Mouse (Mus musculus): ENCODE data around the gene Slc7a7. TPM values are rescaled to one million over a fixed set of nuclear protein-coding genes. Genes with fewer than 3 reads are reported as not detected.
"Not testable (repeated sequence)": the region's sequence is repeated elsewhere in the genome, so short reads cannot be mapped to it uniquely, and the experiment has no call there.

Slc7a7 gene
- total and polyA plus RNA-seq, 3 experiments, result 20.1 to 65.6 TPM; not detected in 1

GRCm38 (mm10) chr14:54352314-54352713 lies 65.3 kb downstream of the Slc7a7 start (continued):
- TF ChIP-seq EP300 (IDR thresholded peaks at IDR 0.05; ENCODE audit: low read depth in 1 of 2, low read length in 2 of 2) (no peak), TBP (IDR thresholded peaks at IDR 0.05; ENCODE audit: low read depth, low read length) (no peak), SMC3 (IDR thresholded peaks at IDR 0.05; ENCODE audit: low read depth, low read length) (no peak), KAT2A (conservative IDR thresholded peaks at IDR 0.05; ENCODE audit: low read depth, low read length) (no peak), MYC (IDR thresholded peaks at IDR 0.05; ENCODE audit: low read depth, low read length) (no peak)

- not testable (repeated sequence) for H3K27me3 ChIP-seq (ENCODE audit: control insufficient read depth in 1 of 2, insufficient read depth in 2 of 2, low read length in 2 of 2); H3K27ac ChIP-seq (ENCODE audit: control insufficient read depth, low read depth, low read length); H3K4me1 ChIP-seq (ENCODE audit: control insufficient read depth in 1 of 2, insufficient read depth in 2 of 2, low read length in 2 of 2); H3K36me3 ChIP-seq (ENCODE audit: control insufficient read depth in 1 of 2, insufficient read depth in 2 of 2, low read length in 2 of 2); H3K79me2 ChIP-seq (ENCODE audit: control insufficient read depth, insufficient read depth, low read length, poor library complexity); H3K9me3 ChIP-seq (replicated peaks; ENCODE audit: insufficient read depth, low read length)
- Histone ChIP-seq H3K4me3 (ENCODE audit: control insufficient read depth in 1 of 2, insufficient read depth in 1 of 2, low read depth in 2 of 2, low read length in 2 of 2) (peak overlapping the region; percentile 47 to 77), H3K9ac (ENCODE audit: control insufficient read depth, low read depth, low read length, poor library complexity, severe bottlenecking) (peak overlapping the region; percentile 20)
- DNase-seq (ENCODE audit: low read depth, low spot score), result peak; percentile 60
Measured at GRCm38 (mm10) chr14:54350773-54351541, 66.6 kb downstream of the Slc7a7 start.

DNA sequence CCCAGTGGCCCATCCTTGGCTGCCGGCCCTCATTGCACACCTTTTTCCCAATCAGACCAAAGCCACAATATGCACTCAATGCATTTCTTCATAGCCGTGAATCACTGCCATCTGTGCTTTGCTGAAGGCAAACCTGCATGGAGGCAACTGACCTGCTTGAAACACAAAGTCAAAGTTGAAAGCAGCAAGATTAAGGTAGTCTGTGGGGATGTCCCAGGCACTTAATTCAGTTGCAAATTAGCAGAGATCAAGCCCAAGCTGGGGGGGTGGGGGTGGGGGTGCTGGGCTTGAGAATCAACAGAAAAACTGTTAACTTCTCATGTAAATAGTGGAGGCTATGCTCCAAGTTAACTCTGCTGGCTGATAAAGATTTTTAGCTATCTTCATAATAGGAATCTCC lies 75.8 kb downstream of the Slc7a7 start:
- H3K4me3 ChIP-seq (ENCODE audit: control insufficient read depth in 1 of 2, insufficient read depth in 1 of 2, low read depth in 2 of 2, low read length in 2 of 2); H3K9ac ChIP-seq (ENCODE audit: control insufficient read depth, low read depth, low read length, poor library complexity, severe bottlenecking); H3K36me3 ChIP-seq (ENCODE audit: control insufficient read depth in 1 of 2, insufficient read depth in 2 of 2, low read length in 2 of 2); H3K27me3 ChIP-seq (ENCODE audit: control insufficient read depth in 1 of 2, insufficient read depth in 2 of 2, low read length in 2 of 2); H3K9me3 ChIP-seq (replicated peaks; ENCODE audit: insufficient read depth, low read length); H3K27ac ChIP-seq (ENCODE audit: control insufficient read depth, low read depth, low read length); H3K4me1 ChIP-seq (ENCODE audit: control insufficient read depth in 1 of 2, insufficient read depth in 2 of 2, low read length in 2 of 2); DNase-seq (ENCODE audit: low read depth, low spot score); H3K79me2 ChIP-seq (ENCODE audit: control insufficient read depth, insufficient read depth, low read length, poor library complexity): not testable (repeated sequence)

DNA sequence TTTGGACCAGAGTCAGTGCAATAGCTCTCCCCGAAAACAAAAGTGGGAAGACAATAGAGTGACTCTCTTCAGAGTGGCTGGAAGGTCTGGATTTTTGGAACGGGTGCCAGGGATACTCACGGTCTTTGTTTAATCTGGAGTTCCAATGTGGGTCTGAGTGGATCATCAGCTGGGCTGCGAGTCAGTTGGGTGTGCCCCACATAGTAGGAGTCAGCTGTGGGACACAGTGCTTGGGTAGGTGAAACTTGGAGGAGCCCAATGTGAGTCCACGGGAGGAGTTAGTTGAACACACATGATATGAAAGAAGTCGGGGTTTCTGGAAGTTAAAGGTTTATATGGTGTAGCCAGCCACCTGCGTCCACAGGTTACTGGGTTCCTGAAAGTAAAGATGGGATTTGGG lies 76.7 kb downstream of the Slc7a7 start:
- TF ChIP-seq ZNF384 (IDR thresholded peaks at IDR 0.05; ENCODE audit: low read depth, low read length) (no peak), BHLHE40 (IDR thresholded peaks at IDR 0.05; ENCODE audit: borderline replicate concordance, low read depth, low read length) (no peak), ETS1 (IDR thresholded peaks at IDR 0.05; ENCODE audit: low read depth, low read length) (no peak), TBP (IDR thresholded peaks at IDR 0.05; ENCODE audit: low read depth, low read length) (no peak), USF1 (IDR thresholded peaks at IDR 0.05; ENCODE audit: low read depth, low read length) (no peak), ZMIZ1 (IDR thresholded peaks at IDR 0.05; ENCODE audit: low read depth, low read length) (no peak), JUND (IDR thresholded peaks at IDR 0.05; ENCODE audit: low read depth, low read length) (no peak), ELF1 (IDR thresholded peaks at IDR 0.05; ENCODE audit: low read depth, low read length) (no peak), MEF2A (IDR thresholded peaks at IDR 0.05; ENCODE audit: extremely low read depth, insufficient replicate concordance, low read depth, low read length, poor library complexity, severe bottlenecking) (no peak), USF2 (IDR thresholded peaks at IDR 0.05; ENCODE audit: borderline replicate concordance in 1 of 2, insufficient read depth in 1 of 2, low read depth in 1 of 2, low read length in 2 of 2) (no peak), CHD2 (IDR thresholded peaks at IDR 0.05; ENCODE audit: low read length) (no peak), SMC3 (IDR thresholded peaks at IDR 0.05; ENCODE audit: low read depth, low read length) (no peak), EP300 (IDR thresholded peaks at IDR 0.05; ENCODE audit: low read depth in 1 of 2, low read length in 2 of 2) (no peak), TAL1 (IDR thresholded peaks at IDR 0.05; ENCODE audit: low read length) (no peak)
- no peak overlapping the region for H3K4me3 ChIP-seq (ENCODE audit: control insufficient read depth in 1 of 2, insufficient read depth in 1 of 2, low read depth in 2 of 2, low read length in 2 of 2)
- no peak for DNase-seq (ENCODE audit: low read depth, low spot score)
- H3K27ac ChIP-seq (ENCODE audit: control insufficient read depth, low read depth, low read length), result no peak overlapping the region
- no peaks in the 10 kb centered on the region for H3K9me3 ChIP-seq (replicated peaks; ENCODE audit: insufficient read depth, low read length)
- no peak overlapping the region for H3K9ac ChIP-seq (ENCODE audit: control insufficient read depth, low read depth, low read length, poor library complexity, severe bottlenecking)
- H3K4me1 ChIP-seq (ENCODE audit: control insufficient read depth in 1 of 2, insufficient read depth in 2 of 2, low read length in 2 of 2), result no peaks in the 10 kb centered on the region
- H3K79me2 ChIP-seq (ENCODE audit: control insufficient read depth, insufficient read depth, low read length, poor library complexity), result no peaks in the 10 kb centered on the region
- no peaks in the 10 kb centered on the region for H3K36me3 ChIP-seq (ENCODE audit: control insufficient read depth in 1 of 2, insufficient read depth in 2 of 2, low read length in 2 of 2)
- H3K27me3 ChIP-seq (ENCODE audit: control insufficient read depth in 1 of 2, insufficient read depth in 2 of 2, low read length in 2 of 2), result peaks cover 0 to 2% of the 10 kb centered on the region in 2 experiments; a peak in 1 of 4 replicates
